Mouse (Mus musculus): ENCODE measurements around the gene Gatad2a. TPM values are rescaled to one million over a fixed set of nuclear protein-coding genes. Genes with fewer than 3 reads are reported as not detected.
"Not testable (repeated sequence)": the region's sequence is repeated elsewhere in the genome, so short reads cannot be mapped to it uniquely, and the experiment has no call there.

The Gatad2a gene
- total RNA-seq, 1 experiment from 2014 or later: 52.6 TPM

GRCm38 (mm10) chr8:69998706-69999105 is 2.5 kb upstream of the Gatad2a start:
- no peak for ATAC-seq (ENCODE audit: extremely low read depth, insufficient number of reproducible peaks, low FRiP score, poor library complexity, severe bottlenecking)

- ATAC-seq (ENCODE audit: extremely low read depth, insufficient number of reproducible peaks, low FRiP score, poor library complexity, severe bottlenecking): no peak
Measured at GRCm38 (mm10) chr8:69996589-69997285, 553 bp upstream of the Gatad2a start.

GRCm38 (mm10) chr8:69995422-69995775 is 785 bp downstream of the Gatad2a start:
- no peak for ATAC-seq (ENCODE audit: extremely low read depth, insufficient number of reproducible peaks, low FRiP score, poor library complexity, severe bottlenecking)

- not testable (repeated sequence) for ATAC-seq (ENCODE audit: extremely low read depth, insufficient number of reproducible peaks, low FRiP score, poor library complexity, severe bottlenecking)
Measured at GRCm38 (mm10) chr8:69988936-69989335, 7.2 kb downstream of the Gatad2a start.

- no peak for ATAC-seq (ENCODE audit: extremely low read depth, insufficient number of reproducible peaks, low FRiP score, poor library complexity, severe bottlenecking)
Measured at GRCm38 (mm10) chr8:69987744-69988143, 8.4 kb downstream of the Gatad2a start.

- ATAC-seq (ENCODE audit: extremely low read depth, insufficient number of reproducible peaks, low FRiP score, poor library complexity, severe bottlenecking): peak; percentile 13; the same call in 1 of the 2 replicates
Measured at GRCm38 (mm10) chr8:69984876-69985553, 11.2 kb downstream of the Gatad2a start.

GRCm38 (mm10) chr8:69978456-69978855 is 17.7 kb downstream of the Gatad2a start:
- no peak for ATAC-seq (ENCODE audit: extremely low read depth, insufficient number of reproducible peaks, low FRiP score, poor library complexity, severe bottlenecking)

GRCm38 (mm10) chr8:69974806-69975205 is 21.4 kb downstream of the Gatad2a start:
- ATAC-seq (ENCODE audit: extremely low read depth, insufficient number of reproducible peaks, low FRiP score, poor library complexity, severe bottlenecking): no peak

- peak; percentile 85 for ATAC-seq (ENCODE audit: extremely low read depth, insufficient number of reproducible peaks, low FRiP score, poor library complexity, severe bottlenecking)
Measured at GRCm38 (mm10) chr8:69974194-69974614, 22.0 kb downstream of the Gatad2a start.

- ATAC-seq (ENCODE audit: extremely low read depth, insufficient number of reproducible peaks, low FRiP score, poor library complexity, severe bottlenecking): no peak
Measured at GRCm38 (mm10) chr8:69973442-69974161, 22.6 kb downstream of the Gatad2a start.

GRCm38 (mm10) chr8:69973063-69973441 is 23.1 kb downstream of the Gatad2a start:
- no peak for ATAC-seq (ENCODE audit: extremely low read depth, insufficient number of reproducible peaks, low FRiP score, poor library complexity, severe bottlenecking)

GRCm38 (mm10) chr8:69970880-69971279 is 25.3 kb downstream of the Gatad2a start:
- no peak for ATAC-seq (ENCODE audit: extremely low read depth, insufficient number of reproducible peaks, low FRiP score, poor library complexity, severe bottlenecking)

GRCm38 (mm10) chr8:69967291-69967933 is 28.8 kb downstream of the Gatad2a start:
- no peak for ATAC-seq (ENCODE audit: extremely low read depth, insufficient number of reproducible peaks, low FRiP score, poor library complexity, severe bottlenecking)

- ATAC-seq (ENCODE audit: extremely low read depth, insufficient number of reproducible peaks, low FRiP score, poor library complexity, severe bottlenecking): no peak
Measured at GRCm38 (mm10) chr8:69959241-69959640, 36.9 kb downstream of the Gatad2a start.

GRCm38 (mm10) chr8:69957879-69958278 is 38.3 kb downstream of the Gatad2a start:
- no peak for ATAC-seq (ENCODE audit: extremely low read depth, insufficient number of reproducible peaks, low FRiP score, poor library complexity, severe bottlenecking)

- 0 out of 2 replicates have a peak, but pooled peaks have one; percentile 14 for ATAC-seq (ENCODE audit: extremely low read depth, insufficient number of reproducible peaks, low FRiP score, poor library complexity, severe bottlenecking)
Measured at GRCm38 (mm10) chr8:69957419-69957818, 38.8 kb downstream of the Gatad2a start.

GRCm38 (mm10) chr8:69956651-69957050 is 39.5 kb downstream of the Gatad2a start:
- no peak for ATAC-seq (ENCODE audit: extremely low read depth, insufficient number of reproducible peaks, low FRiP score, poor library complexity, severe bottlenecking)

- no peak for ATAC-seq (ENCODE audit: extremely low read depth, insufficient number of reproducible peaks, low FRiP score, poor library complexity, severe bottlenecking)
Measured at GRCm38 (mm10) chr8:69954642-69955041, 41.5 kb downstream of the Gatad2a start.

- no peak for ATAC-seq (ENCODE audit: extremely low read depth, insufficient number of reproducible peaks, low FRiP score, poor library complexity, severe bottlenecking)
Measured at GRCm38 (mm10) chr8:69954213-69954612, 42.0 kb downstream of the Gatad2a start.

Data from neutrophil, adult 5-6 weeks (primary cell).